Mouse (Mus musculus) kidney, embryonic 15.5 days (tissue): ENCODE data around the gene Aqp9. TPM values are rescaled to one million over a fixed set of nuclear protein-coding genes. Genes with fewer than 3 reads are reported as not detected.
"Not testable (repeated sequence)": the region's sequence is repeated elsewhere in the genome, so short reads cannot be mapped to it uniquely, and the experiment has no call there.

Source experiments
- ATAC-seq: fragments of 200-750 bp; cut with Nextera tagmentation; replicated peaks from 2 replicates; pipeline ENCODE4 v1.8.0; 2017; ENCODE audit warnings: moderate TSS enrichment; ENCODE audit not compliant: low FRiP score
- H3K27ac ChIP-seq: fragments of 300-500 bp; sonication (generic); 2 replicates; pipeline ENCODE4 v1.5.1; 2015; ENCODE audit warnings: mild to moderate bottlenecking, inconsistent platforms
- H3K27me3 ChIP-seq: fragments of 300-500 bp; sonication (generic); 2 replicates; pipeline ENCODE4 v1.6.1; 2015; ENCODE audit warnings: inconsistent platforms
- H3K36me3 ChIP-seq: fragments of 300-500 bp; sonication (generic); 2 replicates; pipeline ENCODE4 v1.6.1; 2015; ENCODE audit warnings: inconsistent platforms
- H3K4me1 ChIP-seq: fragments of 300-500 bp; sonication (generic); 2 replicates; pipeline ENCODE4 v1.6.1; 2015; ENCODE audit warnings: inconsistent platforms
- H3K4me2 ChIP-seq: fragments of 300-500 bp; sonication (generic); 2 replicates; pipeline ENCODE4 v1.6.1; 2015; ENCODE audit warnings: moderate library complexity, mild to moderate bottlenecking, inconsistent platforms
- H3K4me3 ChIP-seq: fragments of 300-500 bp; sonication (generic); replicated peaks from 2 replicates; pipeline ENCODE4 v1.5.1; 2015; ENCODE audit warnings: mild to moderate bottlenecking, inconsistent platforms
- H3K9ac ChIP-seq: fragments of 300-500 bp; sonication (generic); 2 replicates; pipeline ENCODE4 v1.6.1; 2015; ENCODE audit warnings: mild to moderate bottlenecking, inconsistent platforms
- H3K9me3 ChIP-seq: fragments of 300-500 bp; sonication (generic); replicated peaks from 2 replicates; pipeline ENCODE4 v1.6.1; 2016; ENCODE audit warnings: inconsistent platforms
- WGBS: fragments of 180-500 bp; shearing (Covaris S2); methylation state at CpG from one replicate; pipeline ENCODE4 v1.1.7; 2015; ENCODE audit warnings: mixed read lengths; 5-methylcytosine and 5-hydroxymethylcytosine counted together
- polyA plus RNA-seq: library from polyadenylated mRNA; unstranded; fragments of >200 nt; fragmentation: Nextera tagmentation; extraction: Ambion mirVana; gene quantifications from 2 replicates; pipeline ENCODE4 v1.2.1, GENCODE M21; 2015

The Aqp9 gene
- polyA plus RNA-seq, 1 experiment from 2014 or later = 0.22 TPM

DNA sequence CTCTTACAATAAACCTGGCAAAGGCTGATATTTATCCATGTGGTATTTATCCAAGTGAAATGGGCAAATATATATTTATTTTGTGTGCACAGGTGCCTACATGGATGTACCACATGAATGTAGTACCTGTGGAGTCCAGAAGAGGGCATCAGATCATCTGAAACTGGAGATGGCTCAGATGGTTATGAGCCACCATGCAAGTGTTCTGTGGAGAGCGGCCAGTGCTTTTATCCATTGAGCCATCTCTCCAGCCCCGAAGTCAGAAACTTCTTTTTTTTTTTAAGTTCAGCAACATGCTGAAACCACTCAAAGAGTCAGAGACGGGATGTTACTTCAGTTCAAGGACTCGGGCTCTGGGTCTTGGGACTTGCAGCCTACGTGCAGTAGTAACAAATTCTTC is 39.6 kb downstream of the Aqp9 start:
- no peak overlapping the region for H3K27ac ChIP-seq
- no peak overlapping the region for H3K4me3 ChIP-seq
- ATAC-seq = no peak
- no peak overlapping the region for H3K9ac ChIP-seq
- H3K4me2 ChIP-seq = no peak overlapping the region
- H3K4me1 ChIP-seq = no peaks in the 10 kb centered on the region
- no peaks in the 10 kb centered on the region for H3K36me3 ChIP-seq
- WGBS = 49% methylated on average over 5 of the region's 5 CpGs
- H3K27me3 ChIP-seq = no peaks in the 10 kb centered on the region; the same call in 1 of the 2 replicates
- H3K9me3 ChIP-seq = no peaks in the 10 kb centered on the region

- Histone ChIP-seq H3K36me3 (no peaks in the 10 kb centered on the region), H3K9me3 (no peaks in the 10 kb centered on the region), H3K27me3 (no peaks in the 10 kb centered on the region; the same call in 1 of the 2 replicates), H3K27ac (no peak overlapping the region), H3K4me2 (no peak overlapping the region), H3K9ac (no peak overlapping the region), H3K4me3 (no peak overlapping the region), H3K4me1 (no peaks in the 10 kb centered on the region)
- no peak for ATAC-seq
- 27% methylated on average over 2 of the region's 2 CpGs for WGBS
Measured at GRCm38 (mm10) chr9:71126205-71126604, 42.3 kb downstream of the Aqp9 start.

DNA sequence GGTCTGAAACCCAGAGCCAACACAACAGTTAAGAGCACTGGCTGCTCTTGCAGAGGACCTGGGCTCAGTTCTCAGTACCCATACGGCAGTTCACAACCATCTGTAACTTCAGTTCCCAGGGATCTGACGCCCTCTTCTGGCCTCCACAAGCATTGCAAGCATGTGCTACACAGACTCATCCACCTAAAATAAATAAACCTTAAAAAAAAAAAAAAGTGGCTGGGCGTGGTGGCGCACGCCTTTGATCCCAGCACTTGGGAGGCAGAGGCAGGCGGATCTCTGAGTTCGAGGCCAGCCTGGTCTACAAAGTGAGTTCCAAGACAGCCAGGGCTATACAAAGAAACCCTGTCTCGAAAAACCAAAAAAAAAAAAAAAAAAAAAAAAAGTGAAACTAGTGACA is 45.4 kb downstream of the Aqp9 start:
- H3K4me1 ChIP-seq, H3K27ac ChIP-seq, H3K4me3 ChIP-seq, H3K36me3 ChIP-seq, ATAC-seq, H3K4me2 ChIP-seq, H3K27me3 ChIP-seq, H3K9ac ChIP-seq, H3K9me3 ChIP-seq: not testable (repeated sequence)
- WGBS = 93% methylated on average over 8 of the region's 8 CpGs

- Histone ChIP-seq H3K27me3 (no peaks in the 10 kb centered on the region), H3K9ac (no peak overlapping the region), H3K36me3 (no peaks in the 10 kb centered on the region), H3K9me3 (no peaks in the 10 kb centered on the region), H3K4me2 (no peak overlapping the region), H3K27ac (no peak overlapping the region), H3K4me1 (no peaks in the 10 kb centered on the region), H3K4me3 (no peak overlapping the region)
- no peak for ATAC-seq
- WGBS = 79% methylated on average over 9 of the region's 9 CpGs
Measured at GRCm38 (mm10) chr9:71120924-71121323, 47.6 kb downstream of the Aqp9 start.

DNA sequence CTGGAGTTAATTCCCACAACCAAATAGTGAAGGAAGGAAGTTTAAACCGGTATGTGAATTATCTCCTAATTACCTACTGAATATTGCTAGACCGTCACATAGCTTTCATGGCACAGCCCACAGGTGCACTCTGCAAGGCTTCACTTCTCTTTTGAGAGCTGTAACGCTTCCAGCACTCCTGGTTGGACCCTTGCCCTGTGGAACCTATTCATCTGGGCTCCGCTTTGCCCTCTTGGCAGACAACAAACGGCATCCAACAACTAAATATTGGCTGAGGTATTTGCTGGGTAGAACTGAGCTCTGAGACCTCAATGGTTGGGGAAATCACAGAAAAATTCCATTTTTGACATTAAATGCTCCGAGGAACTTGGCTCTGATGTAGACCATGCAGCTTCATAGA is 55.3 kb downstream of the Aqp9 start:
- ATAC-seq = no peak
- Histone ChIP-seq H3K9ac (no peak overlapping the region), H3K36me3 (no peaks in the 10 kb centered on the region)

GRCm38 (mm10) chr9:71103521-71103920 is 65.0 kb downstream of the Aqp9 start:
- Histone ChIP-seq H3K9ac (no peak overlapping the region), H3K9me3 (no peaks in the 10 kb centered on the region), H3K27me3 (no peaks in the 10 kb centered on the region), H3K36me3 (no peaks in the 10 kb centered on the region), H3K27ac (no peak overlapping the region), H3K4me1 (no peaks in the 10 kb centered on the region), H3K4me3 (no peak overlapping the region), H3K4me2 (no peak overlapping the region)
- WGBS = 96% methylated on average over 5 of the region's 5 CpGs
- ATAC-seq = no peak

More for the DNA sequence above, 55.3 kb downstream of the Aqp9 start:
- Histone ChIP-seq H3K4me2 (no peak overlapping the region), H3K27me3 (no peaks in the 10 kb centered on the region), H3K4me3 (no peak overlapping the region), H3K9me3 (no peaks in the 10 kb centered on the region), H3K27ac (no peak overlapping the region), H3K4me1 (no peaks in the 10 kb centered on the region)
- 78% methylated on average over 6 of the region's 6 CpGs for WGBS

GRCm38 (mm10) chr9:71094066-71094465 is 74.4 kb downstream of the Aqp9 start:
- ATAC-seq = no peak
- H3K27me3 ChIP-seq = no peaks in the 10 kb centered on the region
- no peak overlapping the region for H3K4me2 ChIP-seq
- no peaks in the 10 kb centered on the region for H3K36me3 ChIP-seq
- H3K9ac ChIP-seq = no peak overlapping the region
- no peaks in the 10 kb centered on the region for H3K9me3 ChIP-seq
- no peak overlapping the region for H3K4me3 ChIP-seq
- 89% methylated on average over 6 of the region's 6 CpGs for WGBS
- H3K27ac ChIP-seq = no peak overlapping the region
- no peaks in the 10 kb centered on the region for H3K4me1 ChIP-seq

DNA sequence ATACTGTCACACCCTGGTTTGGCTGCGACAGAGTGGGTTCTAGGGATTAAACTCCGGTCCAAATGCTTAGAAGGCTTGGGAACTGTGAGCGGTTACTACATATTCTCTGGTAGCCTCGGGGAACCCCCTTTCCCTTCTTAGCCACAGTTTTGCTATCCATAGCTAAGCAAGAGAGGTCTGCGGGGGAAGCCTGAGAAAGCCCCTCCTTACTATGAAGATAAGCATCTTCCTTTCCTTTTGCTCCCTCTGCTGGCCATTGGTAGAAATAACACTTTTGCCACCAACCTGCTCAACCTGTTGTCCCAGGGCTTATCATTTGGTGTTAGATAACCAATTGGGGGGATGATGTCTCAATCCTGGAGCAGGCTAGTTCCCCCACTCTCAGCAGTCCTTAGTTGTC is 76.4 kb downstream of the Aqp9 start:
- ATAC-seq = no peak
- H3K4me2 ChIP-seq = no peak overlapping the region
- H3K27me3 ChIP-seq = no peaks in the 10 kb centered on the region
- no peaks in the 10 kb centered on the region for H3K36me3 ChIP-seq
- H3K4me3 ChIP-seq = no peak overlapping the region
- no peaks in the 10 kb centered on the region for H3K9me3 ChIP-seq
- H3K9ac ChIP-seq = no peak overlapping the region
- no peak overlapping the region for H3K27ac ChIP-seq
- 68% methylated on average over 5 of the region's 5 CpGs for WGBS
- no peaks in the 10 kb centered on the region for H3K4me1 ChIP-seq

GRCm38 (mm10) chr9:71079201-71079600 is 89.3 kb downstream of the Aqp9 start:
- no peak for ATAC-seq
- Histone ChIP-seq H3K4me1 (no peaks in the 10 kb centered on the region), H3K9me3 (no peaks in the 10 kb centered on the region), H3K4me2 (no peak overlapping the region), H3K27me3 (no peaks in the 10 kb centered on the region), H3K9ac (no peak overlapping the region), H3K36me3 (no peaks in the 10 kb centered on the region), H3K4me3 (no peak overlapping the region), H3K27ac (no peak overlapping the region)
- 62% methylated on average over 7 of the region's 7 CpGs for WGBS

GRCm38 (mm10) chr9:71077251-71077825 is 91.1 kb downstream of the Aqp9 start:
- no peak overlapping the region for H3K9ac ChIP-seq
- H3K36me3 ChIP-seq = no peaks in the 10 kb centered on the region
- H3K4me1 ChIP-seq = 0 out of 2 replicates have a peak, but pooled peaks cover 3% of the 10 kb centered on the region
- no peak overlapping the region for H3K4me3 ChIP-seq
- no peak overlapping the region for H3K27ac ChIP-seq
- ATAC-seq = no peak
- no peak overlapping the region for H3K4me2 ChIP-seq
- H3K27me3 ChIP-seq = no peaks in the 10 kb centered on the region
- WGBS = 83% methylated on average over 5 of the region's 5 CpGs
- no peaks in the 10 kb centered on the region for H3K9me3 ChIP-seq

- 85% methylated on average over 12 of the region's 12 CpGs for WGBS
- H3K27me3 ChIP-seq = no peaks in the 10 kb centered on the region
- H3K4me3 ChIP-seq = no peak overlapping the region
- H3K4me1 ChIP-seq = 0 out of 2 replicates have a peak, but pooled peaks cover 3% of the 10 kb centered on the region
- H3K9ac ChIP-seq = no peak overlapping the region
- H3K27ac ChIP-seq = no peak overlapping the region
- no peak overlapping the region for H3K4me2 ChIP-seq
- H3K9me3 ChIP-seq = no peaks in the 10 kb centered on the region
- ATAC-seq = no peak
- no peaks in the 10 kb centered on the region for H3K36me3 ChIP-seq
Measured at GRCm38 (mm10) chr9:71076201-71076648, 92.3 kb downstream of the Aqp9 start.

DNA sequence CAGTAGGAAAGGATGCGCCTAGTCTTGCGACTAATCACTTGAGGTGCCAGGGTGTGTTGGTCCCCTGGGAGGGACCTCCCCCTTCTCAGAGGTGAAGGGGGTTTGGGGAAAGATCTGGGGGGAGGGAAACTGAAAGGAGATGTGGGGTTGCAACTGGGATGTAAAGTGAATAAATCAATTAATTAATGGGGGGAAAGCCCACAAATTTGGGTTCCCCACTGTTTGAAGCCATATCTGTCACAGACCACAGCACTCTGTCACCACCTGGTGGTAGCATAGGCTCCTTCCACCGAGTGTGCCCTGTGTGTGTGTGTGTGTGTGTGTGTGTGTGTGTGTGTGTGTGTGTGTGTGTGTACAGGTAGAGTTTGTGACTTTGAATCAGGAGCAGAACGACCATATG is 94.7 kb downstream of the Aqp9 start:
- Histone ChIP-seq H3K4me2 (no peak overlapping the region), H3K9me3 (no peaks in the 10 kb centered on the region), H3K27me3 (no peaks in the 10 kb centered on the region), H3K4me1 (0 out of 2 replicates have a peak, but pooled peaks cover 3% of the 10 kb centered on the region), H3K36me3 (no peaks in the 10 kb centered on the region), H3K4me3 (no peak overlapping the region), H3K9ac (no peak overlapping the region), H3K27ac (no peak overlapping the region)
- ATAC-seq = no peak
- WGBS = 61% methylated on average over 4 of the region's 4 CpGs

- ATAC-seq = no peak
Measured at GRCm38 (mm10) chr9:71073076-71073475, 95.4 kb downstream of the Aqp9 start.

More at GRCm38 (mm10) chr9:71073076-71073475, 95.4 kb downstream of the Aqp9 start:
- Histone ChIP-seq H3K9me3 (no peaks in the 10 kb centered on the region), H3K27ac (no peak overlapping the region), H3K27me3 (no peaks in the 10 kb centered on the region), H3K36me3 (no peaks in the 10 kb centered on the region), H3K4me2 (no peak overlapping the region), H3K9ac (no peak overlapping the region), H3K4me1 (0 out of 2 replicates have a peak, but pooled peaks cover 3% of the 10 kb centered on the region), H3K4me3 (no peak overlapping the region)
- WGBS = 52% methylated on average over 4 of the region's 4 CpGs
